Mouse (Mus musculus) hindbrain, postnatal 0 days (tissue): ENCODE measurements around the gene Gm6408. TPM values are rescaled to one million over a fixed set of nuclear protein-coding genes. Genes with fewer than 3 reads are reported as not detected.

Experiments
- polyA plus RNA-seq: library from polyadenylated mRNA; unstranded; fragments of >200 nt; fragmentation: Nextera tagmentation; extraction: Ambion mirVana; gene quantifications from 2 replicates; pipeline ENCODE4 v1.2.1, GENCODE M21; 2015
- total RNA-seq: library from RNA; depleted of rRNA; stranded (reverse); fragments of >200 nt; gene quantifications from 2 replicates; pipeline ENCODE4 v1.2.3, GENCODE M21; 2014; rRNA removed

Gm6408 gene
- total and polyA plus RNA-seq, 2 experiments from 2014 or later, result 0.63 TPM; not detected in 1

Other genes starting within 250 kb of the Gm6408 start
- 38.6 and 39.8 TPM in 2 replicates for gene Wasf3, start 97.0 kb upstream of the Gm6408 start, total RNA-seq
- 15.7 and 17.0 TPM in 2 replicates for gene Wasf3, start 97.0 kb upstream of the Gm6408 start, polyA plus RNA-seq
- gene Gm6370, start 9.4 kb downstream of the Gm6408 start, total RNA-seq, result not detected in 2 replicates
- gene Gm6370, start 9.4 kb downstream of the Gm6408 start, polyA plus RNA-seq, result not detected in 2 replicates
- gene 4930449I24Rik, start 20.4 kb downstream of the Gm6408 start, total RNA-seq, result not detected in 2 replicates
- not detected in 2 replicates for gene 4930449I24Rik, start 20.4 kb downstream of the Gm6408 start, polyA plus RNA-seq
- not detected in 2 replicates for gene Gm3402, start 32.2 kb downstream of the Gm6408 start, total RNA-seq
- gene Gm3402, start 32.2 kb downstream of the Gm6408 start, polyA plus RNA-seq, result not detected in 2 replicates
- not detected in 2 replicates for gene Gm3404, start 43.8 kb downstream of the Gm6408 start, total RNA-seq
- not detected in 2 replicates for gene Gm3404, start 43.8 kb downstream of the Gm6408 start, polyA plus RNA-seq
- gene Gm3409, start 55.7 kb downstream of the Gm6408 start, total RNA-seq, result not detected in 2 replicates
- not detected in 2 replicates for gene Gm3409, start 55.7 kb downstream of the Gm6408 start, polyA plus RNA-seq
- gene Gm3415, start 74.2 kb downstream of the Gm6408 start, total RNA-seq, result not detected in 2 replicates
- gene Gm3415, start 74.2 kb downstream of the Gm6408 start, polyA plus RNA-seq, result not detected in 2 replicates
- gene Gpr12, start 103.3 kb downstream of the Gm6408 start, total RNA-seq, result 37.2 and 38.6 TPM in 2 replicates
- 14.6 and 18.9 TPM in 2 replicates for gene Gpr12, start 103.3 kb downstream of the Gm6408 start, polyA plus RNA-seq